Mouse (Mus musculus) forebrain, embryonic 12.5 days (tissue): ENCODE measurements around the gene Serpina10. TPM values are rescaled to one million over a fixed set of nuclear protein-coding genes. Genes with fewer than 3 reads are reported as not detected.
"Not testable (repeated sequence)": the region's sequence is repeated elsewhere in the genome, so short reads cannot be mapped to it uniquely, and the experiment has no call there.

ENCODE experiments used
- ATAC-seq: fragments of 200-750 bp; cut with Nextera tagmentation; 2 replicates; pipeline ENCODE4 v1.8.0; 2017; ENCODE audit warnings: moderate TSS enrichment; ENCODE audit not compliant: low FRiP score
- H3K27ac ChIP-seq: fragments of 300-500 bp; sonication (generic); 2 replicates; pipeline ENCODE4 v1.5.1; 2016; ENCODE audit warnings: mild to moderate bottlenecking
- H3K27me3 ChIP-seq: fragments of 300-500 bp; sonication (generic); 2 replicates; pipeline ENCODE4 v1.6.1; 2016; ENCODE audit warnings: mild to moderate bottlenecking
- H3K36me3 ChIP-seq: fragments of 300-500 bp; sonication (generic); replicated peaks from 2 replicates; pipeline ENCODE4 v1.6.1; 2016; ENCODE audit warnings: mild to moderate bottlenecking
- H3K4me1 ChIP-seq: fragments of 300-500 bp; sonication (generic); 2 replicates; pipeline ENCODE4 v1.6.1; 2016
- H3K4me2 ChIP-seq: fragments of 300-500 bp; sonication (generic); 2 replicates; pipeline ENCODE4 v1.6.1; 2016; ENCODE audit warnings: mild to moderate bottlenecking, moderate library complexity
- H3K4me3 ChIP-seq: fragments of 300-500 bp; sonication (generic); replicated peaks from 2 replicates; pipeline ENCODE4 v1.5.1; 2016; ENCODE audit warnings: mild to moderate bottlenecking
- H3K9ac ChIP-seq: fragments of 300-500 bp; sonication (generic); 2 replicates; pipeline ENCODE4 v1.6.1; 2016; ENCODE audit warnings: mild to moderate bottlenecking
- H3K9me3 ChIP-seq: fragments of 300-500 bp; sonication (generic); 2 replicates; pipeline ENCODE4 v1.6.1; 2016
- WGBS: fragments of 180-500 bp; shearing (Covaris S2); methylation state at CpG from one replicate; pipeline ENCODE4 v1.1.7; 2016; 5-methylcytosine and 5-hydroxymethylcytosine counted together
- polyA plus RNA-seq: library from polyadenylated mRNA; unstranded; fragments of >200 nt; fragmentation: Nextera tagmentation; extraction: Ambion mirVana; gene quantifications from 2 replicates; pipeline ENCODE4 v1.2.1, GENCODE M21; 2016

Gene Serpina10
- not detected in 2 replicates for polyA plus RNA-seq

DNA sequence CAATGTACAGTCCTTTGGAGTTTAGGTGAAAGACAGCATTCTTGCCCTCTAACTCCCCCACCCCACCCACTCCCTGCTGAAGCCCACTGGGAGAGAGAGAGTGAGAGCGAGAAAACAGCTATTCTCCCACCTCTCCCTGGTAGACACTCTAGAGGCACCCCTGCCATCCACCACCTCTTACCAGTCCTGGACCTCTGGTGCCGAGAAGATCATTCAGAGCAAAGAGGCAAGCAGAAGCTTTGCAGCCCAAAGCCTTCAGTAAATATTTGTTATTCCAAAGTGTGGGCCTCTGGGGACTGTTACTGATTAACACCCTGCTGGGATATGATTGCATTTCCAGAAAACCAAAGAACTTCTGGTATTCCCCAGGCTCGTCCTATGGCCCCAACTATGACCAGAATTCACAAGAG, at the start of gene Serpina10:
Gene Serpina10 (minus strand): TSS at position 242 of the 410 bp plus-strand sequence.
- Histone ChIP-seq H3K27ac (no peak within 1 kb of the TSS), H3K36me3 (no peaks in the 10 kb centered on the region), H3K4me1 (no peaks in the 10 kb centered on the region), H3K27me3 (no peaks in the 10 kb centered on the region), H3K9me3 (no peaks in the 10 kb centered on the region), H3K4me3 (no peak within 1 kb of the TSS), H3K4me2 (no peak within 1 kb of the TSS), H3K9ac (no peak within 1 kb of the TSS)
- WGBS, result 81% methylated on average over 3 of the region's 3 CpGs
- no peak for ATAC-seq

GRCm38 (mm10) chr12:103679853-103680252, 48.6 kb upstream of the Serpina10 start:
- not testable (repeated sequence) for H3K9me3 ChIP-seq, H3K9ac ChIP-seq, H3K4me1 ChIP-seq, H3K4me3 ChIP-seq, H3K4me2 ChIP-seq, ATAC-seq, H3K27me3 ChIP-seq, H3K27ac ChIP-seq, H3K36me3 ChIP-seq
- 97% methylated on average over 1 of the region's 1 CpGs for WGBS

GRCm38 (mm10) chr12:103676039-103676438, 44.8 kb upstream of the Serpina10 start, which contains the start of gene Serpina16:
Gene Serpina16 (minus strand): TSS chr12:103676139.
- no peak within 1 kb of the TSS for H3K4me3 ChIP-seq
- H3K9me3 ChIP-seq, result no peaks in the 10 kb centered on the region
- H3K4me1 ChIP-seq, result no peaks in the 10 kb centered on the region
- 88% methylated on average over 1 of the region's 1 CpGs for WGBS
- no peak within 1 kb of the TSS for H3K9ac ChIP-seq
- no peak for ATAC-seq
- H3K27ac ChIP-seq, result no peak within 1 kb of the TSS
- no peaks in the 10 kb centered on the region for H3K27me3 ChIP-seq
- H3K36me3 ChIP-seq, result no peaks in the 10 kb centered on the region
- no peak within 1 kb of the TSS for H3K4me2 ChIP-seq

GRCm38 (mm10) chr12:103673179-103673578, 41.9 kb upstream of the Serpina10 start:
- Histone ChIP-seq H3K4me3 (no peak overlapping the region), H3K4me1 (no peaks in the 10 kb centered on the region), H3K27me3 (no peaks in the 10 kb centered on the region), H3K4me2 (no peak overlapping the region), H3K9me3 (no peaks in the 10 kb centered on the region), H3K27ac (no peak overlapping the region), H3K36me3 (no peaks in the 10 kb centered on the region), H3K9ac (no peak overlapping the region)
- 87% methylated on average over 2 of the region's 2 CpGs for WGBS
- no peak for ATAC-seq

DNA sequence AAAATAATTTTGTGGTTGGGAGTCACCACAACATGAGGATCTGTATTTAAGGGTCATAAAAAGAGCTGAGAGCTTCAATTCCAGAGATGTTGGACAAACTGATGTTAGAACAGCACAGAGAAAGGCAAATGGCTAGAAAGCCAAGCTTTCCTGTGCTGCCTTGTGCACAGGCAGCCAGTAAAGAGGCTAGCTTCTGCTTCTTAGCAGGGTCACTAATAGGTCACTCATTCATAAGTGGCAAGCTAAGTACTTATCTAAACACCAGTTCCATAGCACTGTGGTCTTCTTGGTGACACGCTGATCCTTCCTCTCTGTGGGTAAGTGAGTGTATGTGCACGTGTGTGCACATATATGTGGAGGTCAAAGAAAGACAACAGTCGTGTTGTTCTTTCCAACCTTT, 40.2 kb upstream of the Serpina10 start:
- H3K9me3 ChIP-seq, result no peaks in the 10 kb centered on the region
- no peak overlapping the region for H3K27ac ChIP-seq
- H3K36me3 ChIP-seq, result no peaks in the 10 kb centered on the region
- no peak overlapping the region for H3K9ac ChIP-seq
- no peaks in the 10 kb centered on the region for H3K4me1 ChIP-seq
- ATAC-seq, result no peak
- WGBS, result 75% methylated on average over 3 of the region's 3 CpGs
- H3K4me3 ChIP-seq, result no peak overlapping the region
- no peaks in the 10 kb centered on the region for H3K27me3 ChIP-seq
- H3K4me2 ChIP-seq, result no peak overlapping the region

- no peak overlapping the region for H3K4me3 ChIP-seq
- no peak overlapping the region for H3K27ac ChIP-seq
- no peak for ATAC-seq
- no peak overlapping the region for H3K9ac ChIP-seq
- H3K4me1 ChIP-seq, result no peaks in the 10 kb centered on the region
- 76% methylated on average over 2 of the region's 2 CpGs for WGBS
- H3K4me2 ChIP-seq, result no peak overlapping the region
- no peaks in the 10 kb centered on the region for H3K27me3 ChIP-seq
- H3K9me3 ChIP-seq, result no peaks in the 10 kb centered on the region
- no peaks in the 10 kb centered on the region for H3K36me3 ChIP-seq
Measured at GRCm38 (mm10) chr12:103670964-103671363, 39.7 kb upstream of the Serpina10 start.

GRCm38 (mm10) chr12:103670344-103670743, 39.1 kb upstream of the Serpina10 start:
- WGBS, result 89% methylated on average over 5 of the region's 5 CpGs
- Histone ChIP-seq H3K27me3 (no peaks in the 10 kb centered on the region), H3K9me3 (no peaks in the 10 kb centered on the region), H3K27ac (no peak overlapping the region), H3K36me3 (no peaks in the 10 kb centered on the region), H3K4me1 (no peaks in the 10 kb centered on the region), H3K4me2 (no peak overlapping the region), H3K9ac (no peak overlapping the region), H3K4me3 (no peak overlapping the region)
- ATAC-seq, result no peak

- H3K9me3 ChIP-seq, result no peaks in the 10 kb centered on the region
- H3K4me1 ChIP-seq, result no peaks in the 10 kb centered on the region
- ATAC-seq, result no peak
- H3K27ac ChIP-seq, result no peak overlapping the region
- no peak overlapping the region for H3K4me2 ChIP-seq
- H3K27me3 ChIP-seq, result no peaks in the 10 kb centered on the region
- H3K9ac ChIP-seq, result no peak overlapping the region
- no peak overlapping the region for H3K4me3 ChIP-seq
- WGBS, result 82% methylated on average over 3 of the region's 3 CpGs
- H3K36me3 ChIP-seq, result no peaks in the 10 kb centered on the region
Measured at GRCm38 (mm10) chr12:103665286-103665685, 34.0 kb upstream of the Serpina10 start.

GRCm38 (mm10) chr12:103662053-103662452, 30.8 kb upstream of the Serpina10 start:
- H3K9ac ChIP-seq, H3K4me2 ChIP-seq, H3K9me3 ChIP-seq, H3K4me1 ChIP-seq, H3K27me3 ChIP-seq, H3K4me3 ChIP-seq, H3K36me3 ChIP-seq, ATAC-seq, H3K27ac ChIP-seq: not testable (repeated sequence)

GRCm38 (mm10) chr12:103660076-103660475, 28.8 kb upstream of the Serpina10 start:
- WGBS, result 82% methylated on average over 5 of the region's 5 CpGs
- no peak overlapping the region for H3K4me3 ChIP-seq

DNA sequence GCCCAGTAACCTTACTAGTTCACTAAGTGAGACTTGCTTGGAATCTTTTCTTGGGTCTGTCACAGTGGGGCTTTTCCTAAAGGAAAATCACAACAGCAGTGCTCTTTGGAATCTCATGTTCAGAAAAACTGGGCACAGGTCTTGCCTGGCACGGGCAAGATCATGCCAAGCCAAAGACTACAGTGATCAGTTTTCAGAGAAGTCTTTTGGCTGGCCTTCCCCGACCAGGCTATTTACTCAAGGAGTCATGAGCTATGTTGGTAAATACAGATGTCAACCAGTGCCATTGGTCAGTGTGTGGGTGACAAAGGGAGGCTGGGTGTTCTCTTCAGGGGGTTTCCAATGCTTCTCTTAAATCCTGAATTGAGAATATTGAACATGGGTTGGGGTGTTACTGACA, 27.9 kb upstream of the Serpina10 start:
- Histone ChIP-seq H3K4me2 (no peak overlapping the region), H3K9ac (no peak overlapping the region), H3K4me3 (no peak overlapping the region), H3K27ac (no peak overlapping the region), H3K27me3 (no peaks in the 10 kb centered on the region), H3K4me1 (no peaks in the 10 kb centered on the region), H3K9me3 (no peaks in the 10 kb centered on the region), H3K36me3 (no peaks in the 10 kb centered on the region)
- ATAC-seq, result no peak
- 81% methylated on average over 2 of the region's 2 CpGs for WGBS

More at GRCm38 (mm10) chr12:103660076-103660475, 28.8 kb upstream of the Serpina10 start:
- H3K9ac ChIP-seq, result no peak overlapping the region
- no peaks in the 10 kb centered on the region for H3K27me3 ChIP-seq
- H3K9me3 ChIP-seq, result no peaks in the 10 kb centered on the region
- H3K4me2 ChIP-seq, result no peak overlapping the region
- no peaks in the 10 kb centered on the region for H3K4me1 ChIP-seq
- ATAC-seq, result no peak
- no peaks in the 10 kb centered on the region for H3K36me3 ChIP-seq
- no peak overlapping the region for H3K27ac ChIP-seq

DNA sequence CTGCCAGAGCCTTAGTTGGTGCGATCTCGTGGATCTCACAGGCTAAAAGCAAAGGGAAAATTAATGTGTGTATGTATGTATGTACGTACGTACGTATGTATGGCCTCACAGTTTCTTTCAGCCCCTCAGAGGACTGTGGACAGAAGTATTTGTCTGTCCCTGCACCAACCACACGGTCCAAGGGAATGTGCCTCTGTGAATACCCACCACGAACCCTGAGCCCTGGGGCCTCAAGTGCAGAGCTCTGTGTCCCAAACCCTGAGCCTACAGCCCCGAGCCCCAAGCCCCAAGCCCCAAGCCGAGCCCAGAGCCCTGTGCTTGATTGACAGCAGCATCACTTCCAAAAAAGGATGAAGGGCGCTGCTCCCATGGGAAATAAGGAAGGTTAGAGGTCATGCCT, 26.7 kb upstream of the Serpina10 start:
- H3K4me2 ChIP-seq, result no peak overlapping the region
- no peak overlapping the region for H3K27ac ChIP-seq
- H3K9ac ChIP-seq, result no peak overlapping the region
- no peak for ATAC-seq
- no peaks in the 10 kb centered on the region for H3K4me1 ChIP-seq
- no peaks in the 10 kb centered on the region for H3K9me3 ChIP-seq
- no peaks in the 10 kb centered on the region for H3K36me3 ChIP-seq
- no peaks in the 10 kb centered on the region for H3K27me3 ChIP-seq
- WGBS, result 84% methylated on average over 10 of the region's 10 CpGs
- no peak overlapping the region for H3K4me3 ChIP-seq

DNA sequence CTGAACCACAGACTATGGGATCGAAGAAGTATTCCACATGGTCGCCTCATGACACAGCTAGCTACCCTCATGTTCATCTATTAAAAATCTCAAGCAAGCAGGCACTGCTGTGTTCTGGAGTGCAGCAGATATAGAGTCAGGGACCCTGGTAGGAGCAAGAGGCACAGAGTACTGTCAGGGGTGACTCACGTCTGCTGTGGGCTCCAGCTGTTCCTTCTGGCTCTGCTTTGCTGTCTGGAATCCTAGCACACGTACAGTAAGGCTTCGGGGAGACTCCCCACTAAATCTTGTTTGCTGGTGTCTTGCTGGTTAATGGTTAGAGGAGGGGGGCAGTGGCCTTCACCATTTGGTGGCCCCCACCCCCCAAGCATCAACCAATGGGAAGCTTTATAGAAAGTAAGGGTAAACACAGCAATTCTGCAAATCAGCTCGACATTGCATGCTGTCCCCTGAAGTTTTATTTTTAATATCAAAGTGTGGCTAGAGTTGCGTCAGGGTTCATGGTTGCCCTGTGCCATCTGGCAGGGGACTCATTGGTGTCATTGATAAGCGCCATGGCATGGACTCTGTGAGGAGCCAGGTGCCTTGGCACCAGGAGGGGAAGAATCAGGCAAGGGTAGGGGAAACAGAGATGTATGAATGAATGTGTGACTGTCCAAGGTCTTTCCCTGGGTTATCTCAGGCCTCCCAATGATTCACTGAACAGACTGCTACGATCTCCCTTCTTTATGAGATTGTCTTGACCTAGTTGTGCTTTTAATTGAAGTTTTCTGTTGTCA, 25.8 kb upstream of the Serpina10 start, which contains the start of gene Serpina6:
Gene Serpina6 (minus strand): TSS at position 365 of the 779 bp plus-strand sequence.
- no peak for ATAC-seq
- Histone ChIP-seq H3K9me3 (no peaks in the 10 kb centered on the region), H3K4me2 (no peak within 1 kb of the TSS), H3K4me3 (no peak within 1 kb of the TSS), H3K9ac (no peak within 1 kb of the TSS), H3K27me3 (no peaks in the 10 kb centered on the region), H3K4me1 (no peaks in the 10 kb centered on the region), H3K36me3 (no peaks in the 10 kb centered on the region), H3K27ac (no peak within 1 kb of the TSS)
- 87% methylated on average over 9 of the region's 9 CpGs for WGBS
